Mouse (Mus musculus) heart, postnatal 0 days (tissue): ENCODE measurements at regions not wholly inside any gene's neighbourhood (a gene's known extent, or its start where the extent isn't known, plus 50 kb on each side); places are given as distances from the start of the nearest gene placed in this dataset.

Experiments
- ATAC-seq: fragments of 200-750 bp; cut with Nextera tagmentation; 2 replicates; pipeline ENCODE4 v1.8.0; 2017; ENCODE audit warnings: low read depth, moderate number of reproducible peaks, moderate library complexity; ENCODE audit not compliant: insufficient read depth
- DNase-seq: peaks from one replicate; pipeline ENCODE4 v3.0.0-alpha.2; 2016; ENCODE audit warnings: low spot score
- H3K27ac ChIP-seq: fragments of 300-500 bp; sonication (generic); 2 replicates; pipeline ENCODE4 v1.5.1; 2014; ENCODE audit warnings: low read depth, mild to moderate bottlenecking
- H3K27me3 ChIP-seq: fragments of 300-500 bp; sonication (generic); 2 replicates; pipeline ENCODE4 v1.6.1; 2014; ENCODE audit warnings: low read length, mixed read lengths; ENCODE audit not compliant: control insufficient read depth, insufficient read depth
- H3K36me3 ChIP-seq: fragments of 300-500 bp; sonication (generic); replicated peaks from 2 replicates; pipeline ENCODE4 v1.6.1; 2014; ENCODE audit warnings: low read length, mixed read lengths; ENCODE audit not compliant: control insufficient read depth, insufficient read depth
- H3K4me1 ChIP-seq: fragments of 300-500 bp; sonication (generic); 2 replicates; pipeline ENCODE4 v1.6.1; 2014; ENCODE audit warnings: antibody characterized with exemption; ENCODE audit not compliant: control insufficient read depth, insufficient read depth
- H3K4me2 ChIP-seq: fragments of 300-500 bp; sonication (generic); 2 replicates; pipeline ENCODE4 v1.6.1; 2014; ENCODE audit warnings: low read depth, mild to moderate bottlenecking, low read length, moderate library complexity
- H3K4me3 ChIP-seq: fragments of 300-500 bp; sonication (generic); 2 replicates; pipeline ENCODE4 v1.5.1; 2014; ENCODE audit warnings: low read depth, low read length
- H3K9ac ChIP-seq: fragments of 300-500 bp; sonication (generic); replicated peaks from 2 replicates; pipeline ENCODE4 v1.6.1; 2014; ENCODE audit warnings: low read depth, low read length, mixed read lengths
- H3K9me3 ChIP-seq: fragments of 300-500 bp; sonication (generic); replicated peaks from 2 replicates; pipeline ENCODE4 v1.6.1; 2016; ENCODE audit warnings: low read length; ENCODE audit not compliant: control insufficient read depth
- CTCF ChIP-seq: IDR thresholded peaks from 2 replicates; pipeline ENCODE4 v1.5.1; 2016; ENCODE audit warnings: antibody characterized with exemption, control low read depth, low read depth
- EP300 ChIP-seq: IDR thresholded peaks from 2 replicates; pipeline ENCODE4 v1.6.1; 2016; ENCODE audit warnings: antibody characterized with exemption, low read depth
- WGBS: fragments of 180-500 bp; shearing (Covaris S2); extraction: QIAGEN DNeasy Blood & Tissue Kit; methylation state at CpG from one replicate; pipeline ENCODE4 v1.1.7; 2014; 5-methylcytosine and 5-hydroxymethylcytosine counted together

- no peak for ATAC-seq
- 70% methylated on average over 1 of the region's 1 CpGs for WGBS
- TF ChIP-seq EP300 = no peak
- no peak for TF ChIP-seq CTCF
- no peaks in the 10 kb centered on the region for H3K36me3 ChIP-seq
- H3K27me3 ChIP-seq = no peaks in the 10 kb centered on the region
- 0 out of 2 replicates have a peak, but pooled peaks cover 6% of the 10 kb centered on the region for H3K4me1 ChIP-seq
- no peak overlapping the region for H3K27ac ChIP-seq
- no peaks in the 10 kb centered on the region for H3K9me3 ChIP-seq
- DNase-seq = no peak
- H3K9ac ChIP-seq = no peak overlapping the region
- H3K4me3 ChIP-seq = no peak overlapping the region
- no peak overlapping the region for H3K4me2 ChIP-seq
These were observed 231.9 kb downstream of the Gsdmc2 start for GRCm38 (mm10) chr15:63613120-63613519.

- TF ChIP-seq CTCF = no peak
- TF ChIP-seq EP300 = no peak
- no peak for ATAC-seq
- 74% methylated on average over 3 of the region's 3 CpGs for WGBS
These were observed 233.8 kb downstream of the Gsdmc2 start for GRCm38 (mm10) chr15:63611161-63611560.

DNA sequence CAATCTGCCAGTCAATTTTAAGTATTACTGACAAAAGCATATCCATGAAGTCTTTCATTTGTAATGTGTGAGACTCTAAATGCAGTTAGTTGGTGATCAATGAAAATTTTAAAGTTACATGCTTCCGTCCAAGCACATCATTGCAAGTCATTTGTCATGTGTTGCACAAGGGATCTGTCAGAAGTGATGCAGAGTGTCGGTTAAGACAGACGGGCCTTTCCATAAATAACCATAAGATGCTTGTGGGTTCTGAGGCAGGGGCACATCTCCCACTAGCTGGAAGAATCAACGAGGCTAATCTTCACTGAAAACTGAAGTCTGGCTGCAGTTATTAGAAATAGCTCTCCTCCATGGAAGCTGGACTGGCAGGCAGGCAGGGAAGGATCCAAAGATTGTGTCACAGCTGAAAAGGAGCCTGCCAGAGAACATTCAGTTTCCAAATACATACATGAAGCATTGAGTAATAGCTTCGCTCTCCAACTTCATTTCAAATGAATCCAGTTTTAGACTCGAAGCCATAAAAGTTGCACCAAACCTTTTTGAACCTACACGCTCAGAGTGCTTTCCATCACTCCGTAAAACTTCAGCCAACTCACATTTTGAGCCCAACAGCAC is 241.8 kb downstream of the Gsdmc2 start:
- DNase-seq (no peak), ATAC-seq (no peak)
- 65% methylated on average over 8 of the region's 8 CpGs for whole genome bisulfite sequencing
- no peak overlapping the region for H3K4me3 ChIP-seq
- no peaks in the 10 kb centered on the region for H3K36me3 ChIP-seq
- H3K9ac ChIP-seq = no peak overlapping the region
- no peaks in the 10 kb centered on the region for H3K9me3 ChIP-seq
- H3K27ac ChIP-seq = no peak overlapping the region
- H3K4me1 ChIP-seq = no peaks in the 10 kb centered on the region
- H3K4me2 ChIP-seq = no peak overlapping the region
- no peaks in the 10 kb centered on the region for H3K27me3 ChIP-seq
- TF ChIP-seq CTCF (no peak), EP300 (no peak)

More at GRCm38 (mm10) chr15:63611161-63611560, 233.8 kb downstream of the Gsdmc2 start:
- no peaks in the 10 kb centered on the region for H3K9me3 ChIP-seq
- H3K4me2 ChIP-seq = no peak overlapping the region
- H3K9ac ChIP-seq = no peak overlapping the region
- no peaks in the 10 kb centered on the region for H3K27me3 ChIP-seq
- H3K27ac ChIP-seq = no peak overlapping the region
- H3K4me1 ChIP-seq = no peaks in the 10 kb centered on the region
- no peaks in the 10 kb centered on the region for H3K36me3 ChIP-seq
- H3K4me3 ChIP-seq = no peak overlapping the region
- no peak for DNase-seq

- Histone ChIP-seq H3K27ac (no peak overlapping the region), H3K4me2 (no peak overlapping the region), H3K9ac (no peak overlapping the region), H3K27me3 (no peaks in the 10 kb centered on the region), H3K4me3 (no peak overlapping the region), H3K36me3 (no peaks in the 10 kb centered on the region), H3K4me1 (no peaks in the 10 kb centered on the region), H3K9me3 (no peaks in the 10 kb centered on the region)
- peak; percentile 81 for TF ChIP-seq CTCF
- TF ChIP-seq EP300 = no peak
- ATAC-seq = 0 out of 2 replicates have a peak, but pooled peaks have one; percentile 51
- DNase-seq = peak; percentile 64
- WGBS = 47% methylated on average over 5 of the region's 5 CpGs
These were observed 243.4 kb downstream of the Gsdmc2 start for GRCm38 (mm10) chr15:63601543-63601942.

DNA sequence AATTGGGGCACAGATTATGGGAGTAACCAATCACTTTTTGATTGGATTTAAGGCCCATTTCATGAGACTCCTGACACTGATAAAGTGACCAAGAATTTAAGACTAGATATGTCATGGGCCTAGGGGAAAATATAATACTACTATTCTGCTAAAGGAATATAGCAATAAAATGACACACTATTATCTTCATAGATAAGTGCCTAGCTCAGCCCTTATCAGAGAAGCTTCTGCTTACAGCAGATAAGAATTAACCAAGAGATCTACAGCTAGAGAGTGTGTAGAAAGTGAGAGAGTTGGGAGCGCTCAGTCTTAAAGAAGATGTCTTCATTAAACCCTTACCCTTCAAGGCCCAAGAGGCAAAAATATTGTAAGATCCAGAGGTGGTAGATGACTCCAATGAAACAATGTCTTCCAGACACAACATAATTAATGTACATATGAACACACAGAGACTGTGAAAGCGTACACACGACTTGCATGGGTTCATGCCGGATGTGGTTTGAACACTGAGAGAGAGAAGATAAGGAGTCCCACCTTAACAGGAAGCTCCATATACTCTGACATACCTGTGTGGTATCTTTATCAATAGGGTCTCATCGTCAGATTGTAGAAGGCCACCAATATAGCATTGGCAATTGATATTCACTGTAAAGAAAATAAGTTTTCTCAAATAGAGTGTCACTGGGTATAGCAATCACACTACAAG is 252.1 kb downstream of the Gsdmc2 start:
- Histone ChIP-seq H3K9me3 (no peaks in the 10 kb centered on the region), H3K9ac (no peak overlapping the region), H3K27ac (no peak overlapping the region), H3K4me1 (no peaks in the 10 kb centered on the region), H3K4me2 (no peak overlapping the region), H3K4me3 (no peak overlapping the region), H3K36me3 (no peaks in the 10 kb centered on the region), H3K27me3 (no peaks in the 10 kb centered on the region)
- no peak for DNase-seq
- WGBS = 87% methylated on average over 5 of the region's 5 CpGs
- ATAC-seq = no peak
- no peak for TF ChIP-seq CTCF
- TF ChIP-seq EP300 = no peak
